Mouse (Mus musculus) spleen, adult 2 months (tissue): ENCODE data around the gene Aldh3b2. TPM values are rescaled to one million over a fixed set of nuclear protein-coding genes. Genes with fewer than 3 reads are reported as not detected.

Source experiments
- DNase-seq, 2 experiments: peaks; one replicate each; pipeline versions ENCODE4 v3.0.0 to v3.0.0-alpha.2; 2012 to 2021; ENCODE audit warnings: low spot score in 2 of 2, low read depth in 1 of 2
- H3K27ac ChIP-seq: fragments of 200-500 bp; 2 replicates; pipeline ENCODE4 v1.5.1; 2012; ENCODE audit warnings: low read length, inconsistent platforms; ENCODE audit not compliant: insufficient read depth
- H3K27me3 ChIP-seq: fragments of 200-500 bp; 2 replicates; pipeline ENCODE4 v1.6.1; 2012; ENCODE audit warnings: mild to moderate bottlenecking, moderate library complexity, low read length, inconsistent platforms; ENCODE audit not compliant: control insufficient read depth, insufficient read depth
- H3K36me3 ChIP-seq: fragments of 200-500 bp; 2 replicates; pipeline ENCODE4 v1.6.1; 2012; ENCODE audit warnings: mild to moderate bottlenecking, low read length, inconsistent platforms; ENCODE audit not compliant: control insufficient read depth, insufficient read depth
- H3K4me1 ChIP-seq: fragments of 200-500 bp; 2 replicates; pipeline ENCODE4 v1.6.1; 2011; ENCODE audit warnings: inconsistent platforms; ENCODE audit not compliant: control insufficient read depth, insufficient read depth, insufficient read length
- H3K4me3 ChIP-seq: fragments of 200-500 bp; 2 replicates; pipeline ENCODE4 v1.5.1; 2011; ENCODE audit warnings: mild to moderate bottlenecking, inconsistent platforms; ENCODE audit not compliant: insufficient read depth, insufficient read length; ENCODE audit errors: extremely low read depth
- CTCF ChIP-seq: fragments of 200-500 bp; IDR thresholded peaks from 2 replicates; pipeline ENCODE4 v1.5.1; 2011; ENCODE audit warnings: mild to moderate bottlenecking, inconsistent platforms; ENCODE audit not compliant: insufficient read depth, insufficient read length, insufficient replicate concordance; ENCODE audit errors: extremely low read depth
- POLR2A ChIP-seq: fragments of 200-500 bp; IDR thresholded peaks from 2 replicates; pipeline ENCODE4 v1.6.1; 2011; ENCODE audit warnings: low read depth, low read length, inconsistent platforms
- WGBS: fragments of 180-500 bp; shearing (Covaris S2); methylation state at CpG from one replicate; pipeline ENCODE4 v1.1.7; 2018; 5-methylcytosine and 5-hydroxymethylcytosine counted together
- polyA plus RNA-seq: library from polyadenylated mRNA; depleted of rRNA; stranded (reverse); fragments of >200 nt; gene quantifications from 2 replicates; pipeline ENCODE4 v1.2.3, GENCODE M21; 2012

The Aldh3b2 gene
- polyA plus RNA-seq, 1 experiment, result 0.65 TPM

GRCm38 (mm10) chr19:3935032-3935895 is 36.9 kb upstream of the Aldh3b2 start, which contains the start of gene Unc93b1:
Gene Unc93b1 (plus strand): TSS chr19:3935186.
- TF ChIP-seq CTCF (no peak), POLR2A (peak; percentile 90)
- Histone ChIP-seq H3K4me3 (peak within 1 kb of the TSS; percentile 96), H3K4me1 (peaks cover 18% of the 10 kb centered on the region; the same call in 1 of the 2 replicates), H3K27ac (peak within 1 kb of the TSS; percentile 98), H3K36me3 (peaks cover 4% of the 10 kb centered on the region), H3K27me3 (no peaks in the 10 kb centered on the region)
- DNase-seq, result peak in 1 of 2 experiments; percentile 80
- 2% methylated on average over 41 of the region's 42 CpGs for WGBS

- Histone ChIP-seq H3K27me3 (no peaks in the 10 kb centered on the region), H3K27ac (peak overlapping the region; percentile 98), H3K36me3 (peaks cover 5% of the 10 kb centered on the region), H3K4me1 (peaks cover 13% of the 10 kb centered on the region; the same call in 1 of the 2 replicates), H3K4me3 (peak overlapping the region; percentile 96)
- peak in 1 of 2 experiments; percentile 89 for DNase-seq
- 3% methylated on average over 22 of the region's 22 CpGs for WGBS
- TF ChIP-seq POLR2A (peak; percentile 49), CTCF (no peak)
Measured at GRCm38 (mm10) chr19:3935896-3936850, 36.0 kb upstream of the Aldh3b2 start.

- H3K4me1 ChIP-seq, result peaks cover 21% of the 10 kb centered on the region
- H3K4me3 ChIP-seq, result no peak overlapping the region
- WGBS, result 62% methylated on average over 7 of the region's 7 CpGs
- no peak for TF ChIP-seq CTCF
- no peak for TF ChIP-seq POLR2A
- no peaks in the 10 kb centered on the region for H3K27me3 ChIP-seq
- peaks cover 27% of the 10 kb centered on the region for H3K36me3 ChIP-seq
- peak overlapping the region; percentile 37 for H3K27ac ChIP-seq
- DNase-seq, result no peak
Measured at GRCm38 (mm10) chr19:3942315-3942714, 29.8 kb upstream of the Aldh3b2 start.

GRCm38 (mm10) chr19:3942986-3943735 is 29.0 kb upstream of the Aldh3b2 start:
- Histone ChIP-seq H3K4me1 (peaks cover 21% of the 10 kb centered on the region), H3K36me3 (peaks cover 30% of the 10 kb centered on the region), H3K27ac (peak overlapping the region; percentile 39), H3K27me3 (no peaks in the 10 kb centered on the region), H3K4me3 (no peak overlapping the region)
- peak; percentile 77 to 87 for DNase-seq
- TF ChIP-seq CTCF (no peak), POLR2A (peak; percentile 23; the same call in 1 of the 2 replicates)
- 24% methylated on average over 27 of the region's 27 CpGs for WGBS

- peaks cover 50% of the 10 kb centered on the region for H3K36me3 ChIP-seq
- peaks cover 21% of the 10 kb centered on the region for H3K4me1 ChIP-seq
- 30% methylated on average over 10 of the region's 10 CpGs for WGBS
- peak in 1 of 2 experiments; percentile 59 for DNase-seq
- TF ChIP-seq POLR2A (no peak), CTCF (no peak)
- H3K27me3 ChIP-seq, result no peaks in the 10 kb centered on the region
- H3K27ac ChIP-seq, result peak overlapping the region; percentile 4; the same call in 1 of the 2 replicates
- H3K4me3 ChIP-seq, result no peak overlapping the region
Measured at GRCm38 (mm10) chr19:3945872-3946564, 26.1 kb upstream of the Aldh3b2 start.
